Mouse (Mus musculus) ES-Bruce4 (cell line): ENCODE results near the gene Plcl1. TPM values are rescaled to one million over a fixed set of nuclear protein-coding genes. Genes with fewer than 3 reads are reported as not detected.

Source experiments
- H3K27ac ChIP-seq: 2 replicates; pipeline ENCODE4 v1.5.1; 2012; ENCODE audit warnings: low read length, inconsistent platforms; ENCODE audit not compliant: insufficient read depth
- H3K27me3 ChIP-seq: 2 replicates; pipeline ENCODE4 v1.6.1; 2012; ENCODE audit warnings: mild to moderate bottlenecking, low read length, inconsistent platforms; ENCODE audit not compliant: control insufficient read depth, poor library complexity, insufficient read depth, severe bottlenecking
- H3K36me3 ChIP-seq: 2 replicates; pipeline ENCODE4 v1.6.1; 2012; ENCODE audit warnings: inconsistent platforms, mild to moderate bottlenecking, low read length, moderate library complexity; ENCODE audit not compliant: control insufficient read depth, poor library complexity, insufficient read depth, severe bottlenecking
- H3K4me1 ChIP-seq: one replicate; pipeline ENCODE4 v1.8.1; 2011; ENCODE audit warnings: low read length; ENCODE audit not compliant: control insufficient read depth, insufficient read depth
- H3K4me3 ChIP-seq: 2 replicates; pipeline ENCODE4 v1.5.1; 2011; ENCODE audit warnings: low read depth, mild to moderate bottlenecking, low read length
- H3K9ac ChIP-seq: 2 replicates; pipeline ENCODE4 v1.6.1; 2012; ENCODE audit warnings: low read depth, mild to moderate bottlenecking, inconsistent platforms; ENCODE audit not compliant: poor library complexity, severe bottlenecking
- H3K9me3 ChIP-seq: replicated peaks from 2 replicates; pipeline ENCODE4 v1.6.1; 2012; ENCODE audit warnings: mild to moderate bottlenecking, low read length, inconsistent platforms; ENCODE audit not compliant: control insufficient read depth, poor library complexity, insufficient read depth, severe bottlenecking
- CTCF ChIP-seq: IDR thresholded peaks from one replicate; pipeline ENCODE4 v1.8.1; 2011; ENCODE audit warnings: low read depth, low read length
- EP300 ChIP-seq: IDR thresholded peaks from 2 replicates; pipeline ENCODE4 v1.6.1; 2011; ENCODE audit warnings: low read depth, low read length; ENCODE audit not compliant: insufficient read depth
- POLR2A ChIP-seq: IDR thresholded peaks from one replicate; pipeline ENCODE4 v1.8.1; 2011; ENCODE audit warnings: low read length; ENCODE audit not compliant: insufficient read depth
- polyA plus RNA-seq: library from polyadenylated mRNA; stranded (reverse); fragments of >200 nt; gene quantifications from 2 replicates; pipeline ENCODE4 v1.2.4, GENCODE M21; 2011; ENCODE audit warnings: low read depth; ENCODE audit not compliant: missing spikeins, insufficient read depth, insufficient read length

The Plcl1 gene
- polyA plus RNA-seq, 1 experiment: 0.52 TPM

GRCm38 (mm10) chr1:55590047-55590446, 184.3 kb downstream of the Plcl1 start:
- H3K9me3 ChIP-seq: no peaks in the 10 kb centered on the region
- H3K4me3 ChIP-seq: no peak overlapping the region
- H3K36me3 ChIP-seq: no peaks in the 10 kb centered on the region
- no peak overlapping the region for H3K9ac ChIP-seq
- H3K27me3 ChIP-seq: no peaks in the 10 kb centered on the region
- TF ChIP-seq POLR2A: no peak
- TF ChIP-seq CTCF: no peak
- no peak for TF ChIP-seq EP300
- H3K27ac ChIP-seq: no peak overlapping the region
- no peaks in the 10 kb centered on the region for H3K4me1 ChIP-seq

GRCm38 (mm10) chr1:55600496-55600895, 194.8 kb downstream of the Plcl1 start:
- Histone ChIP-seq H3K9me3 (no peaks in the 10 kb centered on the region), H3K4me3 (no peak overlapping the region), H3K4me1 (no peaks in the 10 kb centered on the region), H3K9ac (no peak overlapping the region), H3K36me3 (no peaks in the 10 kb centered on the region), H3K27me3 (no peaks in the 10 kb centered on the region), H3K27ac (no peak overlapping the region)
- TF ChIP-seq CTCF (no peak), EP300 (no peak), POLR2A (no peak)

DNA sequence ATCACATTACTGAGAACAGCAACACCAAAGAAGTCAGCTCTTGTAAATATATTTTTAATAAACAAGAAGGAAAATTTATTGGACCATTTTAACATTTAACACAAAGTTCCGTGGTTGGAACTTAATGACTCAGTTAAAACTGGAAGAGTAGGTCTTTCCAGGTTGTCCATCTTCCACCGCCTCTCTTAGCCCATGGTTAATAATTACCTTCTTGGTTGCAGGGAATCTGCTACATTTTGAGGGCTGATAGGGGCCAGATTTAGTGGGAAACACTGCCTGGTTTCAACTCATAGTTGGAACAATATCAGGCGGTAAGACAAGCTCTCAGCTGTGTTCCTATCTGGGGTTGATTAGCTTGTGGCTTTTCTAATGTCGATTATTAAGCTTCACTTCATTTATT, 198.9 kb downstream of the Plcl1 start:
- TF ChIP-seq CTCF (no peak), POLR2A (no peak), EP300 (no peak)
- no peaks in the 10 kb centered on the region for H3K27me3 ChIP-seq
- no peaks in the 10 kb centered on the region for H3K36me3 ChIP-seq
- no peaks in the 10 kb centered on the region for H3K9me3 ChIP-seq
- no peak overlapping the region for H3K4me3 ChIP-seq
- H3K4me1 ChIP-seq: no peaks in the 10 kb centered on the region
- H3K27ac ChIP-seq: no peak overlapping the region
- no peak overlapping the region for H3K9ac ChIP-seq

- TF ChIP-seq EP300 (no peak), POLR2A (no peak), CTCF (no peak)
- Histone ChIP-seq H3K27ac (no peak overlapping the region), H3K36me3 (no peaks in the 10 kb centered on the region), H3K4me3 (no peak overlapping the region), H3K27me3 (no peaks in the 10 kb centered on the region), H3K9ac (no peak overlapping the region), H3K9me3 (no peaks in the 10 kb centered on the region), H3K4me1 (no peaks in the 10 kb centered on the region)
Observed at GRCm38 (mm10) chr1:55605450-55605849, 199.7 kb downstream of the Plcl1 start.

- no peak overlapping the region for H3K9ac ChIP-seq
- no peak overlapping the region for H3K27ac ChIP-seq
- no peak overlapping the region for H3K4me3 ChIP-seq
- no peaks in the 10 kb centered on the region for H3K27me3 ChIP-seq
- TF ChIP-seq POLR2A (no peak), CTCF (no peak), EP300 (no peak)
- no peaks in the 10 kb centered on the region for H3K9me3 ChIP-seq
- no peaks in the 10 kb centered on the region for H3K36me3 ChIP-seq
- no peaks in the 10 kb centered on the region for H3K4me1 ChIP-seq
Observed at GRCm38 (mm10) chr1:55605956-55606355, 200.2 kb downstream of the Plcl1 start.

DNA sequence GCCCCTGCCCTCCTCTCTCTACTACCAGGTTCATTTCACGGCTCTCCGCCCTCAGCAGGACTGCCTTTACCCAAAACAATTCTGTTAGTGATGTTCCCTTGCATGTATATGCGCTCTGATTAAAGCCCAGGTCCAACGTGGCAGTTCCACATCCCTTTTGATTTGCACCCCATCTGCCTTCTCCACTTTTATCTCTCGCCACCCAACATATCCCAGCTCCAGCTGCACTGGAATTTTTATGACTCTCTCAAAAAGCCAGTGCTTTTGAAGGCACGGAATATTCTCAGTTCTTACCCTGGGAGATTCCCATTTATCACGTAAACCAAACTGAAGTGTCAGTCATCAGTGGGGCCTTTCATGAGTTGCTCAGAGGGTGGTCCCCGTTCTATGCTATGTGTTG, 200.7 kb downstream of the Plcl1 start:
- Histone ChIP-seq H3K9ac (no peak overlapping the region), H3K36me3 (no peaks in the 10 kb centered on the region), H3K9me3 (no peaks in the 10 kb centered on the region), H3K4me1 (no peaks in the 10 kb centered on the region), H3K27me3 (no peaks in the 10 kb centered on the region), H3K4me3 (no peak overlapping the region), H3K27ac (no peak overlapping the region)
- no peak for TF ChIP-seq POLR2A
- TF ChIP-seq CTCF: no peak
- TF ChIP-seq EP300: no peak
